9 mouse cellular contexts compared by ENCODE assay signal in the genomic region with DNA sequence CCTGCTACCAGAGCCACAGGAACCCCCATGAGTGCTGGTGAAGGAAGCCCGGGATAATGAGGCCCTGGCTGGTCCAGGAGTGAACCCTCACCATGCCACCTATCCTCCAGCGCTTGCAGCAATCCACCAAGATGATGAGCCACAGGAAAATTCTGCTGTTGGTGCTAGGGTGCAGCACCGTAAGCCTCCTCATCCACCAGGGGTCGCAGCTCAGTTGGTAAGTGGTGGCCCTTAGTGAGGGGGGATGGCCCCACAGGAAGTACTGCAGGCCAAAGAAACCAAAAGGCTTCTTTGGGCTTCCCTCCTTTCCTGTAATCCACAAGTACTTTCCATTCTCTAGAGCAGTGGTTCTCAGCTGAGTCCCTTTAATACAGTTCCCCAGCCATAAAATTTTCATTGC. TPM values are rescaled to one million over a fixed set of nuclear protein-coding genes. Genes with fewer than 3 reads are reported as not detected.
DNase-seq lines count a peak whose midpoint lies in the region; ATAC-seq and TF ChIP-seq lines count a peak whose summit lies in the region.
"Had no signal": no experiment of that assay in that cellular context is flagged by ENCODE, and none has a peak within 500 bp of the region (broad histone marks: within the 10 kb centered on the region; RNA-seq: fewer than 3 reads in every experiment).

No protein-coding gene starts in this region.

- ATAC-seq in limb, embryonic 14.5 days (ENCODE audit: low FRiP score, low read depth): no peak

- H3K4me2 ChIP-seq in limb, embryonic 14.5 days (replicated peaks; ENCODE audit: low read depth, low read length, severe bottlenecking): no peak overlapping the region

- WGBS in limb, embryonic 14.5 days: 30% methylated on average over 4 of the region's 4 CpGs

- H3K9me3 ChIP-seq in MEL (replicated peaks; ENCODE audit: insufficient read depth, low read length): no peaks in the 10 kb centered on the region
- H3K9me3 ChIP-seq in limb, embryonic 14.5 days (ENCODE audit: control insufficient read depth, low read length): no peaks in the 10 kb centered on the region

- H3K4me3 ChIP-seq in MEL (ENCODE audit: control insufficient read depth in 1 of 2, insufficient read depth in 1 of 2, low read depth in 2 of 2, low read length in 2 of 2): no peak overlapping the region
- no peak overlapping the region for H3K4me3 ChIP-seq in embryonic fibroblast, embryonic 13.5 days (ENCODE audit: insufficient read depth, low read length)
- H3K4me3 ChIP-seq in limb, embryonic 14.5 days (replicated peaks; ENCODE audit: low read length): no peak overlapping the region

- TF ChIP-seq POLR2A in MEL (IDR thresholded peaks at IDR 0.05; ENCODE audit: control insufficient read depth in 1 of 2, insufficient read depth in 1 of 2, low read depth in 1 of 2, low read length in 2 of 2, poor library complexity in 1 of 2): no peak
- TF ChIP-seq POLR2A in embryonic fibroblast, embryonic 13.5 days (IDR thresholded peaks at IDR 0.05; ENCODE audit: low read depth, low read length): no peak
- no peak for TF ChIP-seq POLR2A in limb, embryonic 14.5 days (IDR thresholded peaks at IDR 0.05; ENCODE audit: borderline replicate concordance, extremely low read depth, insufficient read depth, insufficient read length)

- peak; percentile 71 to 84 (median 80) for TF ChIP-seq CTCF in MEL (IDR thresholded peaks at IDR 0.05 in 2 of 3, conservative IDR thresholded peaks at IDR 0.05 in 1 of 3; ENCODE audit: control insufficient read depth in 1 of 3, insufficient read depth in 1 of 3, low read depth in 2 of 3, low read length in 3 of 3, poor library complexity in 1 of 3, severe bottlenecking in 1 of 3)
- peak; percentile 83; the same call in 1 of the 2 replicates for TF ChIP-seq CTCF in embryonic fibroblast, embryonic 13.5 days (IDR thresholded peaks at IDR 0.05; ENCODE audit: borderline replicate concordance, insufficient read depth, low read length)

- no peaks in the 10 kb centered on the region for H3K79me2 ChIP-seq in MEL (ENCODE audit: control insufficient read depth, insufficient read depth, low read length, poor library complexity)

- peak; percentile 50 for TF ChIP-seq RAD21 in MEL (IDR thresholded peaks at IDR 0.05; ENCODE audit: low read depth, low read length)

- H3K36me3 ChIP-seq in MEL (ENCODE audit: control insufficient read depth in 1 of 2, insufficient read depth in 2 of 2, low read length in 2 of 2): no peaks in the 10 kb centered on the region
- peaks cover 11% of the 10 kb centered on the region; the same call in 1 of the 2 replicates for H3K36me3 ChIP-seq in limb, embryonic 14.5 days (ENCODE audit: control insufficient read depth, insufficient read depth, low read length)

- H3K4me1 ChIP-seq in MEL (ENCODE audit: control insufficient read depth in 1 of 2, insufficient read depth in 2 of 2, low read length in 2 of 2): no peaks in the 10 kb centered on the region
- no peaks in the 10 kb centered on the region for H3K4me1 ChIP-seq in embryonic fibroblast, embryonic 13.5 days (ENCODE audit: control insufficient read depth, insufficient read depth, low read length)
- H3K4me1 ChIP-seq in limb, embryonic 14.5 days (ENCODE audit: control insufficient read depth, insufficient read depth, low read length): peaks cover 7% of the 10 kb centered on the region

- DNase-seq in layer of hippocampus, postnatal 10 days (ENCODE audit: low spot score in 2 of 2): peak; percentile 63 to 70
- DNase-seq in layer of hippocampus, adult 9-10 months (ENCODE audit: low spot score): no peak
- DNase-seq in CD4-positive, CD25-positive, alpha-beta regulatory T cell, adult 2 months (ENCODE audit: low read depth, low spot score): peak; percentile 88
- DNase-seq in MEL (ENCODE audit: low read depth, low spot score): peak; percentile 81
- DNase-seq in limb, embryonic 14.5 days (ENCODE audit: low spot score): peak; percentile 21
- peak; percentile 51 to 63 for DNase-seq in spleen, postnatal 14 days (ENCODE audit: low spot score in 2 of 2)
- no peak for DNase-seq in urinary bladder, adult 18-20 months (ENCODE audit: low spot score in 2 of 2)

- H3K27me3 ChIP-seq in MEL (ENCODE audit: control insufficient read depth in 1 of 2, insufficient read depth in 2 of 2, low read length in 2 of 2): no peaks in the 10 kb centered on the region
- no peaks in the 10 kb centered on the region for H3K27me3 ChIP-seq in limb, embryonic 14.5 days (ENCODE audit: control insufficient read depth, insufficient read depth, low read length)

- TF ChIP-seq EP300 in MEL (IDR thresholded peaks at IDR 0.05; ENCODE audit: low read depth in 1 of 2, low read length in 2 of 2): no peak

- H3K27ac ChIP-seq in MEL (ENCODE audit: control insufficient read depth, low read depth, low read length): no peak overlapping the region
- no peak overlapping the region for H3K27ac ChIP-seq in embryonic fibroblast, embryonic 13.5 days (ENCODE audit: insufficient read depth, low read length)
- H3K27ac ChIP-seq in limb, embryonic 14.5 days (replicated peaks; ENCODE audit: low read depth, low read length): no peak overlapping the region

- H3K9ac ChIP-seq in MEL (ENCODE audit: control insufficient read depth, low read depth, low read length, poor library complexity, severe bottlenecking): no peak overlapping the region
- H3K9ac ChIP-seq in limb, embryonic 14.5 days (ENCODE audit: low read depth, low read length, severe bottlenecking): no peak overlapping the region

TF ChIP-seq in MEL, 35 proteins besides CTCF, POLR2A, EP300 and RAD21:
- TF ChIP-seq ELF1 (IDR thresholded peaks at IDR 0.05; ENCODE audit: low read depth, low read length) (0 out of 2 replicates have a peak, but pooled peaks have one; percentile 32), ZC3H11A (IDR thresholded peaks at IDR 0.05; ENCODE audit: low read depth, low read length) (peak; percentile 39), KAT2A (conservative IDR thresholded peaks at IDR 0.05; ENCODE audit: low read depth, low read length) (no peak), HCFC1 (IDR thresholded peaks at IDR 0.05; ENCODE audit: low read depth, low read length) (0 out of 2 replicates have a peak, but pooled peaks have one; percentile 25), MYC (IDR thresholded peaks at IDR 0.05; ENCODE audit: low read depth, low read length) (no peak), SMC3 (IDR thresholded peaks at IDR 0.05; ENCODE audit: low read depth, low read length) (peak; percentile 81), E2F4 (IDR thresholded peaks at IDR 0.05; ENCODE audit: borderline replicate concordance, low read depth, low read length) (no peak)

RNA-seq across cellular contexts. Expression of a gene that starts 4.3 kb away (rescaled TPM):
- 100 to 1,000 TPM; 104 to 111 TPM for total RNA-seq in layer of hippocampus, postnatal 10 days (2021)
- not detected in 2 replicates for total RNA-seq in MEL (2012; rRNA removed)
- under 1 TPM in 1 of 2 experiments, not detected in 1; 0.04 TPM for polyA plus RNA-seq in MEL (2012; ENCODE audit: insufficient read depth in 1 of 2, insufficient read length in 2 of 2, low read depth in 1 of 2, low replicate concordance in 2 of 2, missing spikeins in 1 of 2)
- polyA plus RNA-seq in embryonic fibroblast, embryonic 13.5 days (2011; ENCODE audit: insufficient read length, low read depth, missing spikeins): 0.20 and 0.35 TPM in 2 replicates
- polyA plus RNA-seq in limb, embryonic 14.5 days (2012; rRNA removed): 7.1 and 10.8 TPM in 2 replicates
- polyA plus RNA-seq in limb, embryonic 14.5 days (2014; fragmentation: Nextera tagmentation; extraction: Ambion mirVana): 5.0 and 7.4 TPM in 2 replicates

RNA-seq across cellular contexts. Expression of a gene that starts 7.2 kb away (rescaled TPM):
- total RNA-seq in layer of hippocampus, postnatal 10 days (2021): 100 to 1,000 TPM; 197 to 198 TPM
- total RNA-seq in MEL (2012; rRNA removed): 178 and 180 TPM in 2 replicates
- polyA plus RNA-seq in MEL (2012; ENCODE audit: insufficient read depth in 1 of 2, insufficient read length in 2 of 2, low read depth in 1 of 2, low replicate concordance in 2 of 2, missing spikeins in 1 of 2): 100 to 1,000 TPM; 259 to 331 TPM
- polyA plus RNA-seq in embryonic fibroblast, embryonic 13.5 days (2011; ENCODE audit: insufficient read length, low read depth, missing spikeins): 126 and 140 TPM in 2 replicates
- 173 and 174 TPM in 2 replicates for polyA plus RNA-seq in limb, embryonic 14.5 days (2012; rRNA removed)
- 289 and 335 TPM in 2 replicates for polyA plus RNA-seq in limb, embryonic 14.5 days (2014; fragmentation: Nextera tagmentation; extraction: Ambion mirVana)

RNA-seq across cellular contexts. Expression of a gene that starts 29.5 kb away (rescaled TPM):
- total RNA-seq in layer of hippocampus, postnatal 10 days (2021): 10 to 100 TPM; 71.2 to 73.5 TPM
- 5.7 TPM in 2 replicates for total RNA-seq in MEL (2012; rRNA removed)
- 10 to 100 TPM in 1 of 2 experiments, not detected in 1; 19.9 TPM for polyA plus RNA-seq in MEL (2012; ENCODE audit: insufficient read depth in 1 of 2, insufficient read length in 2 of 2, low read depth in 1 of 2, low replicate concordance in 2 of 2, missing spikeins in 1 of 2)
- 23.3 and 23.5 TPM in 2 replicates for polyA plus RNA-seq in embryonic fibroblast, embryonic 13.5 days (2011; ENCODE audit: insufficient read length, low read depth, missing spikeins)
- 42.0 and 53.7 TPM in 2 replicates for polyA plus RNA-seq in limb, embryonic 14.5 days (2012; rRNA removed)
- polyA plus RNA-seq in limb, embryonic 14.5 days (2014; fragmentation: Nextera tagmentation; extraction: Ambion mirVana): 30.7 and 33.1 TPM in 2 replicates

RNA-seq across cellular contexts. Expression of a gene that starts 33.1 kb away (rescaled TPM):
- not detected for total RNA-seq in layer of hippocampus, postnatal 10 days (2021)
- total RNA-seq in MEL (2012; rRNA removed): not detected in 2 replicates
- not detected for polyA plus RNA-seq in MEL (2012; ENCODE audit: insufficient read depth in 1 of 2, insufficient read length in 2 of 2, low read depth in 1 of 2, low replicate concordance in 2 of 2, missing spikeins in 1 of 2)
- not detected in 2 replicates for polyA plus RNA-seq in embryonic fibroblast, embryonic 13.5 days (2011; ENCODE audit: insufficient read length, low read depth, missing spikeins)
- polyA plus RNA-seq in limb, embryonic 14.5 days (2012; rRNA removed): not detected in 2 replicates
- polyA plus RNA-seq in limb, embryonic 14.5 days (2014; fragmentation: Nextera tagmentation; extraction: Ambion mirVana): not detected in 2 replicates
- polyA plus RNA-seq: heart, embryonic 14.5 days had no signal

RNA-seq across cellular contexts. Expression of a gene that starts 46.9 kb away (rescaled TPM):
- 1 to 10 TPM; 5.4 to 7.4 TPM for total RNA-seq in layer of hippocampus, postnatal 10 days (2021)
- total RNA-seq in MEL (2012; rRNA removed): not detected in 2 replicates
- polyA plus RNA-seq in MEL (2012; ENCODE audit: insufficient read depth in 1 of 2, insufficient read length in 2 of 2, low read depth in 1 of 2, low replicate concordance in 2 of 2, missing spikeins in 1 of 2): under 1 TPM in 1 of 2 experiments, not detected in 1; 0.26 TPM
- 2.6 and 7.3 TPM in 2 replicates for polyA plus RNA-seq in embryonic fibroblast, embryonic 13.5 days (2011; ENCODE audit: insufficient read length, low read depth, missing spikeins)
- 1.6 and 3.0 TPM in 2 replicates for polyA plus RNA-seq in limb, embryonic 14.5 days (2012; rRNA removed)
- polyA plus RNA-seq in limb, embryonic 14.5 days (2014; fragmentation: Nextera tagmentation; extraction: Ambion mirVana): 4.6 and 8.5 TPM in 2 replicates

Comparison
In these comparisons a context has a peak if more than half of its experiments do, and no peak if none do; other contexts are left out.
1. DNase-seq: peak in layer of hippocampus, postnatal 10 days (2 of 2), CD4-positive, CD25-positive, alpha-beta regulatory T cell, adult 2 months (single experiment), MEL (single experiment), limb, embryonic 14.5 days (single experiment) and spleen, postnatal 14 days (2 of 2); none in layer of hippocampus, adult 9-10 months (single experiment) and urinary bladder, adult 18-20 months (0 of 2).